Mouse (Mus musculus): ENCODE results near the gene Cit. TPM values are rescaled to one million over a fixed set of nuclear protein-coding genes. Genes with fewer than 3 reads are reported as not detected.
A peak's percentile ranks its signal among the peaks of the same experiment; 100 is the strongest.

The Cit gene
- total and polyA plus RNA-seq, 3 experiments: 21.5 to 32.9 (median 24.1) TPM

- peak overlapping the region; percentile 85 for H3K27ac ChIP-seq (ENCODE audit: control insufficient read depth, low read depth, low read length)
Observed at GRCm38 (mm10) chr5:115917960-115918359, 72.9 kb downstream of the Cit start.

DNA sequence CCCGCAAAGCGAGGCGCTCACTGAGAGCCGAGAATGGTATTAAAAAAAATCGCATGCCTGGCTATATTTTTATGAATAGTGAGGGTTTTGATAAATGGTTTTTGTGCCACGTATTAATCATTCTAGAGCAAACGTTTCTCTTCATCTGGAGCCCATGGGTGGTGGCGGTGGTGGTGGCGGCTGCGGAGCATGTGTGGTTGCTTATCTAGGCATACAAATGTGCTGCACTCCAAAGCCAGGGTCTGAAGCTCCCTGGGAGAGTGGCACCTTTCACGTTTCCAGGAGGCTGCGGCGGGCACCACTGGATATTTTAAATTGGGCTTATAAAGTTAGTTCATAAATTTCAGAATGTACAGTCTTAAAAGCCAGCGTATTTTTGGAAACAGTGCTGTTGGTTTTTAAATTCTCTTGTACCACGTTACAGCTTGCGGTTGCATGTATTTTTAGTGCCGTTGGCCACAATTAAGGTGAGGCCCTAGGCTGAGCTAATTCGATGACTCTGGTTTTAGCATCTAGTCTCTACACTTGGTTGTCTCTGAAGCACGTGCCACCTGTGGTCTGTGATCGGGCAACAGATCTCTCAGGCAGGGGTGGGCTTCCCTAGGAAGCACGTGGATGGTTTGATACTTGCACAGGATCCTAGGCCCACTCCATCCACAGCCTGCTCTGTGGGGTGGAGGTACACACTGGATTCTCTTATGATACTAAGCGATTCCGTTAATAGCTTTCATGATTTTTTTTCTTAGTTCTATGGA, 73.7 kb downstream of the Cit start:
- H3K79me2 ChIP-seq (ENCODE audit: control insufficient read depth, insufficient read depth, low read length, poor library complexity): no peaks in the 10 kb centered on the region
- peaks cover 0 to 16% of the 10 kb centered on the region in 2 experiments; a peak in 3 of 4 replicates for H3K36me3 ChIP-seq (ENCODE audit: control insufficient read depth in 1 of 2, insufficient read depth in 2 of 2, low read length in 2 of 2)
- peaks cover 9 to 19% of the 10 kb centered on the region in 2 experiments for H3K4me1 ChIP-seq (ENCODE audit: control insufficient read depth in 1 of 2, insufficient read depth in 2 of 2, low read length in 2 of 2)
- peak overlapping the region; percentile 5 to 9; a peak in 2 of 4 replicates for H3K4me3 ChIP-seq (ENCODE audit: control insufficient read depth in 1 of 2, insufficient read depth in 1 of 2, low read depth in 2 of 2, low read length in 2 of 2)
- H3K9me3 ChIP-seq (replicated peaks; ENCODE audit: insufficient read depth, low read length): no peaks in the 10 kb centered on the region
- peak; percentile 88 for DNase-seq (ENCODE audit: low read depth, low spot score)
- peak overlapping the region; percentile 85 for H3K27ac ChIP-seq (ENCODE audit: control insufficient read depth, low read depth, low read length)
- peak overlapping the region; percentile 41 for H3K9ac ChIP-seq (ENCODE audit: control insufficient read depth, low read depth, low read length, poor library complexity, severe bottlenecking)
- H3K27me3 ChIP-seq (ENCODE audit: control insufficient read depth in 1 of 2, insufficient read depth in 2 of 2, low read length in 2 of 2): no peaks in the 10 kb centered on the region
- no peak for TF ChIP-seq POLR2AphosphoS2 (IDR thresholded peaks at IDR 0.05; ENCODE audit: low read length)
- TF ChIP-seq BHLHE40 (IDR thresholded peaks at IDR 0.05; ENCODE audit: borderline replicate concordance, low read depth, low read length): peak; percentile 68
- peak; percentile 78 to 88 for TF ChIP-seq EP300 (IDR thresholded peaks at IDR 0.05; ENCODE audit: low read depth in 1 of 2, low read length in 2 of 2)
- no peak for TF ChIP-seq MEF2A (IDR thresholded peaks at IDR 0.05; ENCODE audit: extremely low read depth, insufficient replicate concordance, low read depth, low read length, poor library complexity, severe bottlenecking)
- 0 out of 2 replicates have a peak, but pooled peaks have one; percentile 25 for TF ChIP-seq ZMIZ1 (IDR thresholded peaks at IDR 0.05; ENCODE audit: low read depth, low read length)
- TF ChIP-seq USF1 (IDR thresholded peaks at IDR 0.05; ENCODE audit: low read depth, low read length): no peak
- no peak for TF ChIP-seq UBTF (IDR thresholded peaks at IDR 0.05; ENCODE audit: borderline replicate concordance, insufficient read depth, low read depth, low read length)
- TF ChIP-seq ELF1 (IDR thresholded peaks at IDR 0.05; ENCODE audit: low read depth, low read length): no peak
- peak; percentile 42 for TF ChIP-seq SIN3A (IDR thresholded peaks at IDR 0.05; ENCODE audit: low read length)
- no peak for TF ChIP-seq GABPA (IDR thresholded peaks at IDR 0.05; ENCODE audit: low read depth, low read length)
- TF ChIP-seq MAX (IDR thresholded peaks at IDR 0.05; ENCODE audit: low read length): peak; percentile 77
- no peak for TF ChIP-seq SMC3 (IDR thresholded peaks at IDR 0.05; ENCODE audit: low read depth, low read length)
- no peak for TF ChIP-seq POLR2A (IDR thresholded peaks at IDR 0.05; ENCODE audit: control insufficient read depth in 1 of 2, insufficient read depth in 1 of 2, low read depth in 1 of 2, low read length in 2 of 2, poor library complexity in 1 of 2)
- no peak for TF ChIP-seq USF2 (IDR thresholded peaks at IDR 0.05; ENCODE audit: borderline replicate concordance in 1 of 2, insufficient read depth in 1 of 2, low read depth in 1 of 2, low read length in 2 of 2)
- peak; percentile 88 for TF ChIP-seq TCF12 (IDR thresholded peaks at IDR 0.05; ENCODE audit: low read depth, low read length)
- no peak for TF ChIP-seq CTCF (IDR thresholded peaks at IDR 0.05 in 2 of 3, conservative IDR thresholded peaks at IDR 0.05 in 1 of 3; ENCODE audit: control insufficient read depth in 1 of 3, insufficient read depth in 1 of 3, low read depth in 2 of 3, low read length in 3 of 3, poor library complexity in 1 of 3, severe bottlenecking in 1 of 3)
- no peak for TF ChIP-seq RAD21 (IDR thresholded peaks at IDR 0.05; ENCODE audit: low read depth, low read length)
- no peak; the same call in 1 of the 2 replicates for TF ChIP-seq MAFK (IDR thresholded peaks at IDR 0.05; ENCODE audit: borderline replicate concordance, low read depth, low read length)
- no peak for TF ChIP-seq NRF1 (IDR thresholded peaks at IDR 0.05; ENCODE audit: insufficient read depth, low read depth, low read length, poor library complexity, severe bottlenecking)
- TF ChIP-seq POLR2AphosphoS5 (IDR thresholded peaks at IDR 0.05; ENCODE audit: borderline replicate concordance, low read depth, low read length): no peak
- no peak for TF ChIP-seq MAZ (IDR thresholded peaks at IDR 0.05; ENCODE audit: low read depth, low read length)
- no peak for TF ChIP-seq CHD1 (IDR thresholded peaks at IDR 0.05; ENCODE audit: low read depth, low read length)
- TF ChIP-seq JUND (IDR thresholded peaks at IDR 0.05; ENCODE audit: low read depth, low read length): no peak
- no peak for TF ChIP-seq HCFC1 (IDR thresholded peaks at IDR 0.05; ENCODE audit: low read depth, low read length)
- no peak for TF ChIP-seq ZC3H11A (IDR thresholded peaks at IDR 0.05; ENCODE audit: low read depth, low read length)
- no peak for TF ChIP-seq MYB (IDR thresholded peaks at IDR 0.05; ENCODE audit: low read depth, low read length)
- TF ChIP-seq MYC (IDR thresholded peaks at IDR 0.05; ENCODE audit: low read depth, low read length): peak; percentile 24; the same call in 1 of the 2 replicates
- TF ChIP-seq CHD2 (IDR thresholded peaks at IDR 0.05; ENCODE audit: low read length): no peak

More at GRCm38 (mm10) chr5:115917960-115918359, 72.9 kb downstream of the Cit start:
- Histone ChIP-seq H3K4me1 (ENCODE audit: control insufficient read depth in 1 of 2, insufficient read depth in 2 of 2, low read length in 2 of 2) (peaks cover 9 to 19% of the 10 kb centered on the region in 2 experiments), H3K79me2 (ENCODE audit: control insufficient read depth, insufficient read depth, low read length, poor library complexity) (no peaks in the 10 kb centered on the region), H3K4me3 (ENCODE audit: control insufficient read depth in 1 of 2, insufficient read depth in 1 of 2, low read depth in 2 of 2, low read length in 2 of 2) (peak overlapping the region in 1 of 2 experiments; percentile 9; a peak in 1 of 4 replicates), H3K36me3 (ENCODE audit: control insufficient read depth in 1 of 2, insufficient read depth in 2 of 2, low read length in 2 of 2) (peaks cover 1 to 16% of the 10 kb centered on the region in 2 experiments; a peak in 3 of 4 replicates), H3K9me3 (replicated peaks; ENCODE audit: insufficient read depth, low read length) (no peaks in the 10 kb centered on the region), H3K9ac (ENCODE audit: control insufficient read depth, low read depth, low read length, poor library complexity, severe bottlenecking) (peak overlapping the region; percentile 41), H3K27me3 (ENCODE audit: control insufficient read depth in 1 of 2, insufficient read depth in 2 of 2, low read length in 2 of 2) (no peaks in the 10 kb centered on the region)
- peak; percentile 11 for DNase-seq (ENCODE audit: low read depth, low spot score)
- TF ChIP-seq ZKSCAN1 (IDR thresholded peaks at IDR 0.05; ENCODE audit: low read depth, low read length) (peak; percentile 98), CHD1 (IDR thresholded peaks at IDR 0.05; ENCODE audit: low read depth, low read length) (no peak)

Data from MEL (cell line).